Mouse (Mus musculus) gastrocnemius, adult 2 months (tissue): ENCODE measurements around the gene Gm7030. TPM values are rescaled to one million over a fixed set of nuclear protein-coding genes. Genes with fewer than 3 reads are reported as not detected.
"Not testable (repeated sequence)": the region's sequence is repeated elsewhere in the genome, so short reads cannot be mapped to it uniquely, and the experiment has no call there.

Experiments used
- DNase-seq: peaks from one replicate; pipeline ENCODE4 v3.0.0; 2022
- H3K27ac ChIP-seq: fragments of 200-600 bp; 2 replicates; pipeline ENCODE4 v1.8.1; 2022; ENCODE audit warnings: mild to moderate bottlenecking
- H3K4me3 ChIP-seq: fragments of 200-600 bp; 2 replicates; pipeline ENCODE4 v1.8.1; 2022; ENCODE audit warnings: mild to moderate bottlenecking, moderate library complexity
- CTCF ChIP-seq: fragments of 200-600 bp; IDR thresholded peaks from 2 replicates; pipeline ENCODE4 v1.8.1; 2022; ENCODE audit warnings: antibody characterized with exemption, mild to moderate bottlenecking, moderate library complexity
- intact Hi-C: fragments of 180-260 bp; cut with DNase I; formaldehyde crosslinking; loops from one replicate; pipeline ENCODE4 v1.15.1; 2025
- total RNA-seq, 2 experiments: library from RNA; stranded (reverse); gene quantifications; 2 replicates each; pipeline ENCODE4 v1.2.3; 2021

The Gm7030 gene
- total RNA-seq, 2 experiments from 2014 or later = not detected

GRCm38 (mm10) chr17:36113979-36114593 is 15.1 kb downstream of the Gm7030 start:
- not testable (repeated sequence) for H3K27ac ChIP-seq, H3K4me3 ChIP-seq
- TF ChIP-seq CTCF = peak; percentile 70
- peak; percentile 42 for DNase-seq
- intact Hi-C loops = loop anchor here (5.0 kb wide), 1 partner anchor 117 kb away; no protein-coding TSS in a partner anchor

- peak overlapping the region; percentile 73 for H3K4me3 ChIP-seq
- DNase-seq, H3K27ac ChIP-seq: not testable (repeated sequence)
- intact Hi-C loops = loop anchor here (5.0 kb wide), 1 partner anchor 114 kb away; no protein-coding TSS in a partner anchor
These were observed 17.7 kb downstream of the Gm7030 start for GRCm38 (mm10) chr17:36111510-36111868.

GRCm38 (mm10) chr17:36110641-36111509 is 18.4 kb downstream of the Gm7030 start:
- peak; percentile 25 for DNase-seq
- not testable (repeated sequence) for H3K27ac ChIP-seq
- intact Hi-C loops = loop anchor here (5.0 kb wide), 1 partner anchor 114 kb away; no protein-coding TSS in a partner anchor
- H3K4me3 ChIP-seq = peak overlapping the region; percentile 73
- TF ChIP-seq CTCF = peak; percentile 51

- DNase-seq, H3K27ac ChIP-seq, H3K4me3 ChIP-seq: not testable (repeated sequence)
- intact Hi-C loops = loop anchor here (5.0 kb wide), 1 partner anchor 113 kb away; no protein-coding TSS in a partner anchor
These were observed 19.1 kb downstream of the Gm7030 start for GRCm38 (mm10) chr17:36110129-36110528.

DNA sequence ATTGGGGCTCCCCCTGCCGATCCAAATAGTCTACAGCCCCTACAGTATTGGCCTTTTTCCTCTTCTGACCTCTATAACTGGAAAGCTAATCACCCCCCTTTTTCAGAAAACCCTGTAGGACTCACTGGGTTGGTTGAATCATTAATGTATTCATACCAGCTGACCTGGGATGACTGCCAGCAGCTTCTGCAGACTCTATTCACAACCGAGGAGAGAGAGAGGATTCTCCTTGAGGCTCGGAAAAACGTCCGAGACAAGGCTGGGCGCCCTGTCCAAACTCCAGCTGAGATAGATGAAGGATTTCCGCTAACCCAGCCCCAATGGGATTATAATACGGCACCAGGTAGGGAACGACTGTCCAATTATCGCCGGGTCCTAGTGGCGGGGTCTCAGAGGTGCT is 27.1 kb downstream of the Gm7030 start:
- not testable (repeated sequence) for H3K4me3 ChIP-seq

GRCm38 (mm10) chr17:36099603-36100002 is 29.6 kb downstream of the Gm7030 start:
- intact Hi-C loops, H3K4me3 ChIP-seq, H3K27ac ChIP-seq, DNase-seq: not testable (repeated sequence)

More for the DNA sequence above, 27.1 kb downstream of the Gm7030 start:
- intact Hi-C loops, H3K27ac ChIP-seq, DNase-seq: not testable (repeated sequence)

DNA sequence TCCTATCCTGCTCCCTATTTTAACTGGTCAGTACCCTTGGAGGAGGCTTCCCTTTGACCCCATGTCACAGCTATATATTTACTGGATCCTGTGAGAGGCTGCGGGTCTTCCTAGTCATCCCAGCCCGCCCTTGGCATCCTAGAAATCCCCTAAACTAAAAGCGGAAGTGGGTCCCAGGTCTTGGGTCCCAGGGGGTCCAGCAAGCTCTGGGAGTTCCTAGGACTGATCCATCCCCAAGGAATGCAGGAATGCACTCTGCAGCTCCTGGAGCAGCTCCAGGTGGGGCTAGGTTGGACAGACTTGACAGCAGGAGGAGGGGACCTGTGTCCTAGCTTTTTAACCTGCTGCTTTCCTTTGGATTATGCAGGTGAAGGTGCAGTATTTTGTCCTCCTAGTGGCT is 35.3 kb downstream of the Gm7030 start:
- TF ChIP-seq CTCF = no peak
- intact Hi-C loops = no loop called here
- DNase-seq = no peak
- H3K4me3 ChIP-seq = no peak overlapping the region
- H3K27ac ChIP-seq = no peak overlapping the region

DNA sequence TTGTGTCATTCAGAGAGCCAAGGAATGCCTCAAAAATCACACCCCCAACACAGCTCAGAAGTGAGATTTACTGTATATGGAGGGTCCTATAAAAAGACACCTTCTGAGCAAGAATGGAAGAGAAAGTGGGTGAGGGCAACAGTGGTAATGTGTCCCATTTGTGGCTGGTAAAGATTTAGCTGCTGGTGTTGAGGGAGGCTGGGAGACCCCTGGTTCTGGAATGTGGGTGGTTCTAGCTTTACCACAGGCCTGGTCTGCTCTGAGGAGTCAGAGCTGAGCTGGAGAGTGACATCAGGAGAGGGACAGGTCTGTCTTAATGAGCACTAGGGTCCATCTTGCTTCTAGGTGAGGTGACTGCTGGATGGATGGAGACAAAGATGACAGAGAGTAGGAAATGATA is 36.7 kb downstream of the Gm7030 start:
- intact Hi-C loops, DNase-seq: not testable (repeated sequence)

DNA sequence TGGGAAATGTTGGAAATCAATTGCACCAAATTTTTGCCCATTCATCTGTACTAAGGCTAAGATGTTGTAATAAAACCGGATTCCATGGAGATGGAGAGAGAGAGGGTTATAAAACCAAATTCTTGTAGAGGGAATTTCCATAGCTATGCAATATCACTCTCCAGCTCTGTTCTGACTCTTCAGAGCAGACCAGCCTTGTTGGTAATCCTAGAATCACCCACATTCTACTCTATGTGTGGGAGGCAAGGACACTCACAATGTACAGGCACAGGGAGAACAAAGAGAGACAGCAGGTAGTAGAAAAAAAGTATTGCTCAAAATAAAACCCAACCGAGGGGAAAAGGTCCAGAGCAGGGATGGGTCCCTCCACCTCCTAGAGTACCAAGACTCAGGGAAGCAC is 37.3 kb downstream of the Gm7030 start:
- DNase-seq, H3K27ac ChIP-seq, H3K4me3 ChIP-seq, intact Hi-C loops: not testable (repeated sequence)

More for the DNA sequence above, 36.7 kb downstream of the Gm7030 start:
- not testable (repeated sequence) for H3K27ac ChIP-seq, H3K4me3 ChIP-seq

- not testable (repeated sequence) for DNase-seq, H3K27ac ChIP-seq, H3K4me3 ChIP-seq
- intact Hi-C loops = loop anchor here (10.0 kb wide), 1 partner anchor 99 kb away; no protein-coding TSS in a partner anchor
These were observed 43.2 kb downstream of the Gm7030 start for GRCm38 (mm10) chr17:36085976-36086375.

GRCm38 (mm10) chr17:36083870-36084451 is 45.3 kb downstream of the Gm7030 start:
- no peak for TF ChIP-seq CTCF
- no peak overlapping the region for H3K27ac ChIP-seq
- intact Hi-C loops = loop anchor here (10.0 kb wide), 1 partner anchor 101 kb away; no protein-coding TSS in a partner anchor
- peak overlapping the region; percentile 77 for H3K4me3 ChIP-seq
- no peak for DNase-seq

DNA sequence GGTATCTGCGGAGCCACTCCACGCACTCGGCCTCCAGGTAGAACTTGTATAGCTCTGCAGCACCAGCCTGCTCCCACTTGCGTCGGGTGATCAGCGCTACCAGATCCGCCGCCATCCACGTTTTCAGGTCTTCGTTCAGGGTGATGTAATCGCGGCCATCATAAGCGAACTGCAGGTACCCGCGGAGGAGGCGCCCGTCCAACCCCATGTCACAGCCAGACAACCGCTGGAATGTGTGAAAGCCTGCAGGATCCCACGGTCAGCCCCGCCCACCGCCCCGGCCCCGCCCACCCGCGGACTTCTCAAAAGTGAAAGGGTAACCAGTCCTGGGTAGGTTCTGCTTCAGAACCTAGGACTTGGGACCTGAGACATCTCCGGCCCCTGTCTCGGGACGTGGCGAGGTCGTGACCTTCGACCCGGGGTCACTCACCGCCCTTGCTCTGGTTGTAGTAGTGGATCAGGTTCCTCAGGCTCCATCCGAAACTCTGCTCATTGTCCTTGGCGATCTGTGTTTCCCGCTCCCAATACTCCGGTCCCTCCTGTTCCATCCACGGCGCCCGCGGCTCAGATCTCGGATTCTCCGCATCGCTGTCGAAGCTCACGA is 45.9 kb downstream of the Gm7030 start:
- DNase-seq = peak; percentile 30
- TF ChIP-seq CTCF = no peak
- Histone ChIP-seq H3K27ac (no peak overlapping the region), H3K4me3 (peak overlapping the region; percentile 77)
- intact Hi-C loops = loop anchor here (10.0 kb wide), 1 partner anchor 101 kb away; no protein-coding TSS in a partner anchor

- peak overlapping the region; percentile 77 for H3K4me3 ChIP-seq
- not testable (repeated sequence) for DNase-seq, H3K27ac ChIP-seq
- intact Hi-C loops = loop anchor here (10.0 kb wide), 1 partner anchor 102 kb away; no protein-coding TSS in a partner anchor
These were observed 46.5 kb downstream of the Gm7030 start for GRCm38 (mm10) chr17:36082519-36083232.

- not testable (repeated sequence) for H3K4me3 ChIP-seq, H3K27ac ChIP-seq, DNase-seq
- intact Hi-C loops = loop anchor here (10.0 kb wide), 1 partner anchor 103 kb away; no protein-coding TSS in a partner anchor
These were observed 47.3 kb downstream of the Gm7030 start for GRCm38 (mm10) chr17:36081901-36082300.
